Mouse (Mus musculus) brain, embryonic 14.5 days (tissue): Measurements from ENCODE around the gene Mybph. TPM values are rescaled to one million over a fixed set of nuclear protein-coding genes. Genes with fewer than 3 reads are reported as not detected.

Experiments
- DNase-seq: peaks from one replicate; pipeline ENCODE4 v3.0.0-alpha.2; 2011; ENCODE audit warnings: low read depth
- CTCF ChIP-seq: fragments of 200-500 bp; IDR thresholded peaks from 2 replicates; pipeline ENCODE4 v1.5.1; 2012; ENCODE audit warnings: inconsistent platforms, mild to moderate bottlenecking, moderate library complexity, borderline replicate concordance; ENCODE audit not compliant: insufficient read depth, insufficient read length; ENCODE audit errors: extremely low read depth
- POLR2A ChIP-seq: fragments of 200-500 bp; IDR thresholded peaks from 2 replicates; pipeline ENCODE4 v1.6.1; 2012; ENCODE audit warnings: mild to moderate bottlenecking, inconsistent platforms, borderline replicate concordance; ENCODE audit not compliant: poor library complexity, insufficient read depth, insufficient read length, severe bottlenecking; ENCODE audit errors: extremely low read depth
- polyA plus RNA-seq: library from polyadenylated mRNA; depleted of rRNA; stranded (reverse); fragments of >200 nt; gene quantifications from 2 replicates; pipeline ENCODE4 v1.2.3, GENCODE M21; 2012; rRNA removed

Mybph gene
- 0.98 and 1.4 TPM in 2 replicates for polyA plus RNA-seq

GRCm38 (mm10) chr1:134193126-134193525 lies at the start of gene Mybph:
Mybph (plus strand) TSS chr1:134193448.
- no peak for TF ChIP-seq POLR2A
- no peak for TF ChIP-seq CTCF
- DNase-seq, result no peak

DNA sequence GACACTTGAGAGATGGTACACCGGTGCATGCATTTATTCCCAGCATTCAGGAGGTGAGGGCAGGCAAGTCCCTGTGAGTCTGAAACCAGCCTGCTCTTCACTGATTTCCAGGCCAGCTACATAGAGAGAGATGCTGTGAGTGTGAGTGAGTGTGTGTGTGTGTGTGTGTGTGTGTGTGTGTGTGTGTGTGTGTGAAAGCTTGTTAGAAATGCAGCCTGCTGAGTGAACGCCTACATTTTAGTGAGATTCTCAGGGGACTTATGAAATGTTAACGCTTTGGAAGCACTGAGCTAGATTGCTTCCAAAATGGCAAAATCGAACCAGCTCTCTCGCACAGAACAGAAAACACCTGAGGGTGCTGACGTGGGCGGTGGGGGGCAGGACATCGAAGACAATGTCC lies 47.2 kb upstream of the Mybph start:
- peak; percentile 28 for DNase-seq
- TF ChIP-seq POLR2A (no peak), CTCF (no peak)

DNA sequence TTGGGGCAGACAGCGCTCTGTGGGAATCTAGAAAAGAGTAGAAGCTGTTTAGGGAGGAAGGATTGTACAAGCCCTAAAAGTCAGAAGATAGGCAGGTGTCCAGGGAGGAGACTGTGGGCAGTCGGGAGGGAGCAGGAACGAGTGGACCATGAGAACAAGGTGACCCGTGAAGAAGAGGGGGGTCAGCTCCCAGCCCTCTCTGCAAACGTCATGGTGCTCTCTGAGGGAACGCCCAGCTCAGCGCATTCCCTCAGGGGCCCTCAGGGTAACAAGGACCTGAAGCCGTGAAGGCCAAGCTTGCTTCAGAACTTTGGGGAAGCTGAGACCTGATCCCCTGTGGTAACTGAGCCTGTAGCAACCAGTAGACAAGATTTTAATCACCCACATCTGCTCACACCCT lies 43.2 kb upstream of the Mybph start:
- no peak for TF ChIP-seq CTCF
- no peak for TF ChIP-seq POLR2A

DNA sequence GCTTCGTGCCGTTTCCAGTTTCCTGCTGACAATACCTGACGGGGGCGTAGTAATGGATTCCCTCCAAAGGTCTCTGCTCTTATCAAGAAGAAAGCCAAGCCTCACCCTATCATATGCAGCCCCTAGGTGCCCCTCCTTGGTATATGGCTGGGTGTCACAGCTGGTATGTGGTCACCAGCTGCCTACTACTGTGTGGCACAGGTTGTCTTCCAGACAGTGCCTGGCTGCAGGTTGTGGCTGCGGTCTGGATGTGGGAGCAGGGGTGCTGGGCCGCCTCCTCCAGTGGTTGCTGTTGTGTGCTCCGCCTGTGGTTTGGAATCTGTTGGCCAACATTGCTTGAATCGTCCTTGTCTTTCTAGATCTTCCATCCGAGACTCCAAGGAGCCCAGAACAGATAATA lies 42.5 kb upstream of the Mybph start:
- DNase-seq, result no peak
- TF ChIP-seq CTCF (no peak), POLR2A (no peak)

More for the DNA sequence above, 43.2 kb upstream of the Mybph start:
- DNase-seq, result no peak

GRCm38 (mm10) chr1:134151655-134152412 lies 41.4 kb upstream of the Mybph start:
- peak; percentile 92 for DNase-seq
- TF ChIP-seq POLR2A, result no peak
- TF ChIP-seq CTCF, result peak; percentile 81

GRCm38 (mm10) chr1:134152626-134153590 lies 40.3 kb upstream of the Mybph start:
- DNase-seq, result no peak
- TF ChIP-seq POLR2A, result no peak
- no peak for TF ChIP-seq CTCF

GRCm38 (mm10) chr1:134154121-134154520 lies 39.1 kb upstream of the Mybph start:
- no peak for DNase-seq
- no peak for TF ChIP-seq POLR2A
- no peak for TF ChIP-seq CTCF

GRCm38 (mm10) chr1:134154655-134155054 lies 38.6 kb upstream of the Mybph start:
- no peak for DNase-seq
- no peak for TF ChIP-seq POLR2A
- no peak for TF ChIP-seq CTCF

DNA sequence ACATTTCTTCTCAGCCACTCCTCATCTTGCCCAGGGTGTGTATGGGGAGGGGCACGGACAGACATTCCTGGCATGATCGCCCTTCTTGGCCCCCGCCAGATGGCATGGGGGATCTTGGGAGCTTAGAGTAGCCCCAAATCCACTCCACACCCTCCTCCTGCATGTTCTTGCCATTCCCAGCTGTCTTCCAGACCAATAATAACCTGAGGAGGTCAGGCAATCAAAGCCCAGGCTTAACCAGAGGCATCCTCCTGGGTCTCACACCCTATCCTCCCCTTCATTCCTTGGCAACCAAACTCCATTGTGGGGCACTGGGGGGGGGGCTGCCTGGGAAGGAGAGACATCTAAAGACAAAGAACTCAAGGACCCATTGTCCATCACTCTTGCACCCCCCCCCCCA lies 32.8 kb upstream of the Mybph start:
- TF ChIP-seq CTCF (no peak), POLR2A (no peak)
- no peak for DNase-seq

- TF ChIP-seq POLR2A, result no peak
- no peak for TF ChIP-seq CTCF
- no peak for DNase-seq
These were observed 31.8 kb upstream of the Mybph start for GRCm38 (mm10) chr1:134161399-134161798.

- TF ChIP-seq CTCF (no peak), POLR2A (no peak)
- no peak for DNase-seq
These were observed 30.6 kb upstream of the Mybph start for GRCm38 (mm10) chr1:134162510-134163225.

- TF ChIP-seq POLR2A (no peak), CTCF (no peak)
- DNase-seq, result no peak
These were observed 29.8 kb upstream of the Mybph start for GRCm38 (mm10) chr1:134163476-134163875.
